Mouse (Mus musculus) CD4-positive, CD25-positive, alpha-beta regulatory T cell, adult 4 months (primary cell): ENCODE measurements around the gene Rhox3c. TPM values are rescaled to one million over a fixed set of nuclear protein-coding genes. Genes with fewer than 3 reads are reported as not detected.
"Not testable (repeated sequence)": the region's sequence is repeated elsewhere in the genome, so short reads cannot be mapped to it uniquely, and the experiment has no call there.

Source experiments
- ATAC-seq: one replicate; pipeline ENCODE4 v1.8.0; 2017
- polyA plus RNA-seq, 2 experiments: library from polyadenylated mRNA; unstranded; fragments of 100-300 nt; shearing (Covaris generic); gene quantifications; one replicate each; pipeline ENCODE4 v1.2.1; 2017

Rhox3c gene
- polyA plus RNA-seq = not detected

GRCm38 (mm10) chrX:37458285-37458684 is at the start of gene Rhox3c:
TSS of gene Rhox3c (plus strand) at chrX:37458585.
- not testable (repeated sequence) for ATAC-seq

- not testable (repeated sequence) for ATAC-seq
Measured at GRCm38 (mm10) chrX:37411767-37412166, 46.6 kb upstream of the Rhox3c start, which contains the start of gene Rhox2b. TSS of gene Rhox2b (plus strand) at chrX:37412067.

GRCm38 (mm10) chrX:37432194-37432593 is 26.2 kb upstream of the Rhox3c start, which contains the start of gene Rhox4b:
TSS of gene Rhox4b (plus strand) at chrX:37432494.
- ATAC-seq = not testable (repeated sequence)

- not testable (repeated sequence) for ATAC-seq
Measured at GRCm38 (mm10) chrX:37453380-37453779, 5.0 kb upstream of the Rhox3c start, which contains the start of gene Rhox2c. TSS of gene Rhox2c (plus strand) at chrX:37453680.

GRCm38 (mm10) chrX:37480037-37480436 is 21.7 kb downstream of the Rhox3c start, which contains the start of gene Rhox4c:
TSS of gene Rhox4c (plus strand) at chrX:37480337.
- not testable (repeated sequence) for ATAC-seq

- not testable (repeated sequence) for ATAC-seq
Measured at GRCm38 (mm10) chrX:37514059-37514458, 55.7 kb downstream of the Rhox3c start, which contains the start of gene Rhox4d. TSS of gene Rhox4d (plus strand) at chrX:37514359.

Other genes with a start within 250 kb of the Rhox3c start
- gene Gm9, start 247.5 kb upstream of the Rhox3c start, polyA plus RNA-seq = not detected
- gene Rhox1, start 236.3 kb upstream of the Rhox3c start, polyA plus RNA-seq = under 1 TPM in 1 of 2 experiments, not detected in 1; 0.38 TPM
- gene Rhox2a, start 213.6 kb upstream of the Rhox3c start, polyA plus RNA-seq = not detected
- gene Rhox3a, start 208.7 kb upstream of the Rhox3c start, polyA plus RNA-seq = not detected
- gene Rhox4a, start 193.2 kb upstream of the Rhox3c start, polyA plus RNA-seq = under 1 TPM in 1 of 2 experiments, not detected in 1; 0.33 TPM
- not detected for gene Rhox3a2, start 78.6 kb upstream of the Rhox3c start, polyA plus RNA-seq
- gene Rhox4a2, start 67.7 kb upstream of the Rhox3c start, polyA plus RNA-seq = under 1 TPM in 1 of 2 experiments, not detected in 1; 0.77 TPM
- not detected for gene Rhox2b, start 46.5 kb upstream of the Rhox3c start, polyA plus RNA-seq
- gene Rhox4b, start 26.1 kb upstream of the Rhox3c start, polyA plus RNA-seq = not detected
- gene Rhox2c, start 4.9 kb upstream of the Rhox3c start, polyA plus RNA-seq = not detected
- not detected for gene Rhox4c, start 21.8 kb downstream of the Rhox3c start, polyA plus RNA-seq
- gene Rhox2d, start 34.8 kb downstream of the Rhox3c start, polyA plus RNA-seq = not detected
- gene Rhox4d, start 55.8 kb downstream of the Rhox3c start, polyA plus RNA-seq = under 1 TPM in 1 of 2 experiments, not detected in 1; 0.46 TPM
- gene Rhox2e, start 71.9 kb downstream of the Rhox3c start, polyA plus RNA-seq = not detected
- gene Rhox3e, start 83.4 kb downstream of the Rhox3c start, polyA plus RNA-seq = not detected
- gene Rhox4e, start 98.8 kb downstream of the Rhox3c start, polyA plus RNA-seq = not detected
- gene Rhox2f, start 112.8 kb downstream of the Rhox3c start, polyA plus RNA-seq = not detected
- not detected for gene Rhox3f, start 122.4 kb downstream of the Rhox3c start, polyA plus RNA-seq
- gene Rhox4f, start 149.1 kb downstream of the Rhox3c start, polyA plus RNA-seq = not detected
- not detected for gene Rhox3g, start 170.0 kb downstream of the Rhox3c start, polyA plus RNA-seq
- gene Rhox2g, start 184.9 kb downstream of the Rhox3c start, polyA plus RNA-seq = not detected
- gene Rhox4g, start 192.7 kb downstream of the Rhox3c start, polyA plus RNA-seq = not detected
- gene Rhox3h, start 210.2 kb downstream of the Rhox3c start, polyA plus RNA-seq = not detected
- not detected for gene Rhox2h, start 214.7 kb downstream of the Rhox3c start, polyA plus RNA-seq